Mouse (Mus musculus): ENCODE results near the gene Tspan15. TPM values are rescaled to one million over a fixed set of nuclear protein-coding genes. Genes with fewer than 3 reads are reported as not detected.

The Tspan15 gene
- total and polyA plus RNA-seq, 3 experiments = 0.23 to 2.2 TPM; not detected in 1

DNA sequence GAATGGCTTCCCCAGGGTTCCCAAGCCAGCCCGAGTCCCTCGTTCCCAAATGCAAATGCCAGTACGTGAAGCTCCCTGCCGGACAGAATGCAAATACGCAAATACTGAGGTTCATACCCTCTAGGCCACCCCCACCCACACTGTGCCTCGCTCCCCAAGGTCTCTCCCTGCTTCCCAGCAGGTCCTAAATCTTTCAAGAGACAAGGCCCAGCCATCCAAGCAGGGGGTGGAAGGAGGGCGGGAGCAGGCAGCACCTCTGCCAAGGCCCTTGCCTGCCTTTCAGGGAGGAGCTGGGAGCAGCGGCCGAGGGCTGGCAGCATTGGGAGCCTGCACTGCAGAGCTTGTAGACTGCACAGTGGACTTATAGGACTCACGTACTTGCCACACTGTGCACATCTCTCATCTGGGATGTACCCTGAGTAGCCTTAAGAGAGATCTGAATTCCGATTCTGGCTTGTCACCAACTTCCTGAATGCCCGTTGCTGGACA lies 21.0 kb upstream of the Tspan15 start, which contains the start of gene Tacr2:
Tacr2 (plus strand) TSS at position 439 of the 489 bp plus-strand sequence.
- Histone ChIP-seq H3K79me2 (ENCODE audit: control insufficient read depth, insufficient read depth, low read length, poor library complexity) (no peaks in the 10 kb centered on the region), H3K27me3 (ENCODE audit: control insufficient read depth in 1 of 2, insufficient read depth in 2 of 2, low read length in 2 of 2) (peaks cover 8 to 14% of the 10 kb centered on the region in 2 experiments; a peak in 3 of 4 replicates), H3K36me3 (ENCODE audit: control insufficient read depth in 1 of 2, insufficient read depth in 2 of 2, low read length in 2 of 2) (no peaks in the 10 kb centered on the region), H3K9ac (ENCODE audit: control insufficient read depth, low read depth, low read length, poor library complexity, severe bottlenecking) (no peak within 1 kb of the TSS), H3K9me3 (replicated peaks; ENCODE audit: insufficient read depth, low read length) (no peaks in the 10 kb centered on the region), H3K27ac (ENCODE audit: control insufficient read depth, low read depth, low read length) (no peak within 1 kb of the TSS), H3K4me1 (ENCODE audit: control insufficient read depth in 1 of 2, insufficient read depth in 2 of 2, low read length in 2 of 2) (peaks cover 0 to 10% of the 10 kb centered on the region in 2 experiments; a peak in 2 of 4 replicates), H3K4me3 (ENCODE audit: control insufficient read depth in 1 of 2, insufficient read depth in 1 of 2, low read depth in 2 of 2, low read length in 2 of 2) (no peak within 1 kb of the TSS)
- TF ChIP-seq NRF1 (IDR thresholded peaks at IDR 0.05; ENCODE audit: insufficient read depth, low read depth, low read length, poor library complexity, severe bottlenecking) = no peak
- TF ChIP-seq CHD2 (IDR thresholded peaks at IDR 0.05; ENCODE audit: low read length) = no peak
- TF ChIP-seq MXI1 (IDR thresholded peaks at IDR 0.05; ENCODE audit: low read depth, low read length) = no peak
- DNase-seq (ENCODE audit: low read depth, low spot score) = no peak

DNA sequence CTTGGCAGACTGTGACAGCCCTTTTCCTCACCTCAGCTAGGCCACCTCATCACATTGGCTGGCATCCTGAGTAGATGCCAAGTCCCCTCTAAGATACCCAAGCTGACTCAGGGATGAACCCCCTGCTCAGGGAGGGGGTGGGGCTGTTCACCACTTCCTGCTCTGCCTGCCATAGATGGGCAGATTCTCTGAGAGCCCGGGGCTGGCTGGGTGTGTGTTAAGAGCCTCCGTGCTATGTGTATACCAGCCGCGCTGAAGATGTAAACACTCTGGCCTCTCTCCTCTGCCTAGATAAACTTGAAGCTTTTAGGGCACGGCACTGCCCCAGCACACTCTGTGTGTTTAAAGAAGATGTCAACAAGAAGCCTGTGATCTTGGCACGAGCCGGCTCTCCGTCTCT lies 16.8 kb upstream of the Tspan15 start:
- no peak for TF ChIP-seq ZC3H11A (IDR thresholded peaks at IDR 0.05; ENCODE audit: low read depth, low read length)
- 0 out of 2 replicates have a peak, but pooled peaks have one; percentile 10 for TF ChIP-seq TCF12 (IDR thresholded peaks at IDR 0.05; ENCODE audit: low read depth, low read length)
- TF ChIP-seq ELF1 (IDR thresholded peaks at IDR 0.05; ENCODE audit: low read depth, low read length) = 0 out of 2 replicates have a peak, but pooled peaks have one; percentile 33
- Histone ChIP-seq H3K9ac (ENCODE audit: control insufficient read depth, low read depth, low read length, poor library complexity, severe bottlenecking) (peak overlapping the region; percentile 25; the same call in 1 of the 2 replicates), H3K36me3 (ENCODE audit: control insufficient read depth in 1 of 2, insufficient read depth in 2 of 2, low read length in 2 of 2) (no peaks in the 10 kb centered on the region), H3K79me2 (ENCODE audit: control insufficient read depth, insufficient read depth, low read length, poor library complexity) (no peaks in the 10 kb centered on the region), H3K9me3 (replicated peaks; ENCODE audit: insufficient read depth, low read length) (no peaks in the 10 kb centered on the region), H3K27ac (ENCODE audit: control insufficient read depth, low read depth, low read length) (no peak overlapping the region), H3K4me1 (ENCODE audit: control insufficient read depth in 1 of 2, insufficient read depth in 2 of 2, low read length in 2 of 2) (peaks cover 0 to 13% of the 10 kb centered on the region in 2 experiments; a peak in 2 of 4 replicates), H3K27me3 (ENCODE audit: control insufficient read depth in 1 of 2, insufficient read depth in 2 of 2, low read length in 2 of 2) (peaks cover 0 to 2% of the 10 kb centered on the region in 2 experiments; a peak in 1 of 4 replicates), H3K4me3 (ENCODE audit: control insufficient read depth in 1 of 2, insufficient read depth in 1 of 2, low read depth in 2 of 2, low read length in 2 of 2) (peak overlapping the region in 1 of 2 experiments; percentile 36; a peak in 3 of 4 replicates)
- DNase-seq (ENCODE audit: low read depth, low spot score) = peak; percentile 57

- TF ChIP-seq ZMIZ1 (IDR thresholded peaks at IDR 0.05; ENCODE audit: low read depth, low read length) = no peak
- TF ChIP-seq MAFK (IDR thresholded peaks at IDR 0.05; ENCODE audit: borderline replicate concordance, low read depth, low read length) = no peak
- no peak for TF ChIP-seq GATA1 (IDR thresholded peaks at IDR 0.05; ENCODE audit: low read depth, low read length)
- TF ChIP-seq MYB (IDR thresholded peaks at IDR 0.05; ENCODE audit: low read depth, low read length) = no peak
- no peak for TF ChIP-seq BHLHE40 (IDR thresholded peaks at IDR 0.05; ENCODE audit: borderline replicate concordance, low read depth, low read length)
- no peak for TF ChIP-seq ETS1 (IDR thresholded peaks at IDR 0.05; ENCODE audit: low read depth, low read length)
- TF ChIP-seq JUND (IDR thresholded peaks at IDR 0.05; ENCODE audit: low read depth, low read length) = no peak
- no peak for TF ChIP-seq MAZ (IDR thresholded peaks at IDR 0.05; ENCODE audit: low read depth, low read length)
- no peak for TF ChIP-seq RCOR1 (IDR thresholded peaks at IDR 0.05; ENCODE audit: low read depth, low read length)
- no peak for TF ChIP-seq POLR2AphosphoS2 (IDR thresholded peaks at IDR 0.05; ENCODE audit: low read length)
- no peak for TF ChIP-seq POLR2AphosphoS5 (IDR thresholded peaks at IDR 0.05; ENCODE audit: borderline replicate concordance, low read depth, low read length)
- TF ChIP-seq GABPA (IDR thresholded peaks at IDR 0.05; ENCODE audit: low read depth, low read length) = no peak
- no peak for TF ChIP-seq TBP (IDR thresholded peaks at IDR 0.05; ENCODE audit: low read depth, low read length)
- Histone ChIP-seq H3K4me1 (ENCODE audit: control insufficient read depth in 1 of 2, insufficient read depth in 2 of 2, low read length in 2 of 2) (peaks cover 0 to 13% of the 10 kb centered on the region in 2 experiments; a peak in 2 of 4 replicates), H3K27me3 (ENCODE audit: control insufficient read depth in 1 of 2, insufficient read depth in 2 of 2, low read length in 2 of 2) (no peaks in the 10 kb centered on the region), H3K79me2 (ENCODE audit: control insufficient read depth, insufficient read depth, low read length, poor library complexity) (no peaks in the 10 kb centered on the region), H3K9me3 (replicated peaks; ENCODE audit: insufficient read depth, low read length) (no peaks in the 10 kb centered on the region), H3K9ac (ENCODE audit: control insufficient read depth, low read depth, low read length, poor library complexity, severe bottlenecking) (no peak overlapping the region), H3K27ac (ENCODE audit: control insufficient read depth, low read depth, low read length) (no peak overlapping the region), H3K4me3 (ENCODE audit: control insufficient read depth in 1 of 2, insufficient read depth in 1 of 2, low read depth in 2 of 2, low read length in 2 of 2) (no peak overlapping the region), H3K36me3 (ENCODE audit: control insufficient read depth in 1 of 2, insufficient read depth in 2 of 2, low read length in 2 of 2) (no peaks in the 10 kb centered on the region)
- DNase-seq (ENCODE audit: low read depth, low spot score) = no peak
These were observed 16.1 kb upstream of the Tspan15 start for GRCm38 (mm10) chr10:62247156-62247555.

Measured in MEL (cell line).